Mouse (Mus musculus) myocyte (in vitro differentiated cells): ENCODE measurements at regions not wholly inside any gene's neighbourhood (a gene's known extent, or its start where the extent isn't known, plus 50 kb on each side); places are given as distances from the start of the nearest gene placed in this dataset.

Source experiments
- H3K27me3 ChIP-seq: one replicate; pipeline ENCODE4 v1.6.1; 2011; ENCODE audit not compliant: control insufficient read depth, insufficient read depth, insufficient read length
- H3K36me3 ChIP-seq: one replicate; pipeline ENCODE4 v1.6.1; 2011; ENCODE audit not compliant: control insufficient read depth, insufficient read depth
- H3K4me2 ChIP-seq: one replicate; pipeline ENCODE4 v1.6.1; 2011; ENCODE audit warnings: low read depth, control low read depth
- H3K4me3 ChIP-seq: one replicate; pipeline ENCODE4 v1.5.1; 2011; ENCODE audit warnings: mild to moderate bottlenecking, control low read depth, moderate library complexity
- H3K79me2 ChIP-seq: one replicate; pipeline ENCODE4 v1.6.1; 2011; ENCODE audit not compliant: control insufficient read depth, insufficient read depth
- H3ac ChIP-seq: one replicate; pipeline ENCODE4 v1.6.1; 2011; ENCODE audit not compliant: control insufficient read depth, insufficient read length
- CEBPB ChIP-seq: IDR thresholded peaks from 2 replicates; pipeline ENCODE4 v1.6.1; 2011; ENCODE audit warnings: mild to moderate bottlenecking, moderate library complexity; ENCODE audit not compliant: poor library complexity, insufficient read depth, severe bottlenecking
- E2F4 ChIP-seq: IDR thresholded peaks from one replicate; pipeline ENCODE4 v1.6.1; 2011; ENCODE audit warnings: mild to moderate bottlenecking, control low read depth, moderate library complexity; ENCODE audit not compliant: insufficient read depth
- MAX ChIP-seq: IDR thresholded peaks from one replicate; pipeline ENCODE4 v1.6.1; 2011; ENCODE audit warnings: low read depth, mild to moderate bottlenecking, control low read depth
- MYOD1 ChIP-seq, 3 experiments: IDR thresholded peaks; one replicate each; pipeline ENCODE4 v1.6.1; 2011; ENCODE audit warnings: control low read depth in 2 of 3, low read depth in 2 of 3, mild to moderate bottlenecking in 2 of 3, moderate library complexity in 1 of 3; ENCODE audit not compliant: insufficient read length in 2 of 3, control insufficient read depth in 1 of 3
- MYOG ChIP-seq, 3 experiments: IDR thresholded peaks; one replicate each; pipeline ENCODE4 v1.6.1; 2011; ENCODE audit warnings: control low read depth in 2 of 3, low read depth in 2 of 3, mild to moderate bottlenecking in 2 of 3; ENCODE audit not compliant: insufficient read length in 2 of 3, control insufficient read depth in 1 of 3, insufficient read depth in 1 of 3
- POLR2A ChIP-seq: IDR thresholded peaks from one replicate; pipeline ENCODE4 v1.6.1; 2011; ENCODE audit warnings: low read depth, mild to moderate bottlenecking, control low read depth, moderate library complexity; ENCODE audit not compliant: insufficient read length
- POLR2AphosphoS2 ChIP-seq: IDR thresholded peaks from one replicate; pipeline ENCODE4 v1.6.1; 2011; ENCODE audit warnings: low read depth, control low read depth; ENCODE audit not compliant: insufficient read length
- REST ChIP-seq: IDR thresholded peaks from one replicate; pipeline ENCODE4 v1.6.1; 2011; ENCODE audit warnings: mild to moderate bottlenecking, control low read depth, moderate library complexity; ENCODE audit not compliant: insufficient read depth, insufficient read length
- SRF ChIP-seq: IDR thresholded peaks from one replicate; pipeline ENCODE4 v1.6.1; 2011; ENCODE audit warnings: low read depth; ENCODE audit not compliant: control insufficient read depth, insufficient read length
- TCF12 ChIP-seq: IDR thresholded peaks from one replicate; pipeline ENCODE4 v1.6.1; 2011; ENCODE audit warnings: mild to moderate bottlenecking, control low read depth; ENCODE audit not compliant: poor library complexity, insufficient read depth, severe bottlenecking
- TCF3 ChIP-seq: IDR thresholded peaks from one replicate; pipeline ENCODE4 v1.6.1; 2011; ENCODE audit warnings: low read depth, control low read depth; ENCODE audit not compliant: insufficient read length
- USF1 ChIP-seq: IDR thresholded peaks from one replicate; pipeline ENCODE4 v1.6.1; 2011; ENCODE audit warnings: low read depth, mild to moderate bottlenecking, control low read depth, moderate library complexity

- H3K36me3 ChIP-seq: no peaks in the 10 kb centered on the region
- no peak for TF ChIP-seq MYOD1 (IDR thresholded peaks at IDR 0.05; ENCODE audit: control insufficient read depth in 1 of 3, insufficient read length in 2 of 3, low read depth in 2 of 3)
- TF ChIP-seq REST: no peak
- no peak for TF ChIP-seq USF1
- no peak for TF ChIP-seq POLR2A
- no peak for TF ChIP-seq CEBPB
- no peak for TF ChIP-seq POLR2AphosphoS2
- TF ChIP-seq TCF12: no peak
- no peak for TF ChIP-seq SRF
Measured at GRCm38 (mm10) chr2:139069276-139069961, 424.3 kb upstream of the Sptlc3 start.

GRCm38 (mm10) chr2:139071690-139072089 is 422.0 kb upstream of the Sptlc3 start:
- no peak overlapping the region for H3ac ChIP-seq
- H3K27me3 ChIP-seq: no peaks in the 10 kb centered on the region
- H3K79me2 ChIP-seq: no peaks in the 10 kb centered on the region
- no peaks in the 10 kb centered on the region for H3K36me3 ChIP-seq
- TF ChIP-seq E2F4 (no peak), USF1 (no peak), TCF12 (no peak), POLR2A (no peak), TCF3 (no peak), SRF (no peak), MAX (no peak), MYOD1 (IDR thresholded peaks at IDR 0.05; ENCODE audit: control insufficient read depth in 1 of 3, insufficient read length in 2 of 3, low read depth in 2 of 3) (no peak), REST (no peak), CEBPB (no peak)
- H3K4me3 ChIP-seq: no peak overlapping the region
- no peak overlapping the region for H3K4me2 ChIP-seq

More at GRCm38 (mm10) chr2:139069276-139069961, 424.3 kb upstream of the Sptlc3 start:
- no peaks in the 10 kb centered on the region for H3K79me2 ChIP-seq
- H3K4me2 ChIP-seq: no peak overlapping the region
- no peak overlapping the region for H3K4me3 ChIP-seq
- no peak overlapping the region for H3ac ChIP-seq
- H3K27me3 ChIP-seq: no peaks in the 10 kb centered on the region

GRCm38 (mm10) chr2:139093487-139094066 is 400.1 kb upstream of the Sptlc3 start:
- Histone ChIP-seq H3K36me3 (no peaks in the 10 kb centered on the region), H3ac (no peak overlapping the region), H3K79me2 (no peaks in the 10 kb centered on the region), H3K4me3 (no peak overlapping the region), H3K27me3 (no peaks in the 10 kb centered on the region), H3K4me2 (no peak overlapping the region)
- TF ChIP-seq POLR2AphosphoS2: no peak
- no peak for TF ChIP-seq REST
- no peak for TF ChIP-seq E2F4
- no peak for TF ChIP-seq POLR2A
- TF ChIP-seq SRF: no peak
- TF ChIP-seq MAX: no peak
- TF ChIP-seq USF1: no peak

DNA sequence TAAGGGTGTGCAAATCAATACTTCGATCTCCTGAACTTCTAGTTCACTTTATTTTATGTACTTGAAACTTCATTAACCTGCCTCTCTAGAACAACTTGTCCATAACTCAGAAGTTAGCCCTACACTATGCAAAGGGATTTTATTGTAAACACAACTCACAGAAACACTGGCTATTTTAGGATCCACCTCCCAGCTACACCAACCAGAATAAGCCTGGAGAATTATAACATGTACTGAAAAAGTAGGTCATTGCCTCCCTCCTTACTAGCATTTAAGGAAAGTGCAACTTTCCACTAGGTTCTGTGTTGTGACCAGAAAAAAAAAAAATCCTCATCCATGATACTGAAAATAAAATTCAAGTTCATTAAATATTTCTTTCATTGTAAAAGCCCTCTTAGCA is 382.0 kb upstream of the Sptlc3 start:
- Histone ChIP-seq H3K4me2 (no peak overlapping the region), H3K4me3 (no peak overlapping the region), H3K36me3 (no peaks in the 10 kb centered on the region), H3K79me2 (no peaks in the 10 kb centered on the region), H3ac (no peak overlapping the region), H3K27me3 (no peaks in the 10 kb centered on the region)
- TF ChIP-seq MYOG (IDR thresholded peaks at IDR 0.05; ENCODE audit: control insufficient read depth in 1 of 3, insufficient read depth in 1 of 3, insufficient read length in 2 of 3, low read depth in 2 of 3): no peak
- no peak for TF ChIP-seq POLR2A
- no peak for TF ChIP-seq E2F4
- no peak for TF ChIP-seq TCF12
- TF ChIP-seq POLR2AphosphoS2: no peak
- no peak for TF ChIP-seq USF1
- TF ChIP-seq MAX: no peak
- no peak for TF ChIP-seq REST
- no peak for TF ChIP-seq SRF
- TF ChIP-seq MYOD1 (IDR thresholded peaks at IDR 0.05; ENCODE audit: control insufficient read depth in 1 of 3, insufficient read length in 2 of 3, low read depth in 2 of 3): no peak
- no peak for TF ChIP-seq CEBPB
- TF ChIP-seq TCF3: no peak

DNA sequence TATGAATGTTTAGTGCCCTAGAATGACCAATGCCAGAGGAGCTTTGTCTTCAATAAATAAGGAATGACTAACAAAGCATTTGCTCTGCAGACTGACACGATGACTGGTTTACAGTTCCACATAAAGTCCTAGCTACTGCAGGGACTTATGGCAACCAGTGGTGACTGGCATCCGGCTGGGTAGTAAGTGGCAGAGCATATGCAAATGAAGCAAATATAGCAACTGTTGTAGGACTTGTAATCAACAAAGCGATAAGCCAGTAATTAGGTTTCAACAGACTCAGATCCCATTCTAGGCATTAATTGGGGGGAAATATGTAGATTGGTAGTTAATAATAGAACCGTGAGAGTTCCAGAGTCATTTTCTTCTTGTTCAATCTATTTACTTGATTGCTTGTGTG is 379.2 kb upstream of the Sptlc3 start:
- no peaks in the 10 kb centered on the region for H3K27me3 ChIP-seq
- no peaks in the 10 kb centered on the region for H3K36me3 ChIP-seq
- H3ac ChIP-seq: no peak overlapping the region
- H3K79me2 ChIP-seq: no peaks in the 10 kb centered on the region
- no peak overlapping the region for H3K4me3 ChIP-seq
- H3K4me2 ChIP-seq: no peak overlapping the region
- TF ChIP-seq E2F4 (no peak), CEBPB (no peak), POLR2AphosphoS2 (no peak), SRF (no peak)
